Mouse (Mus musculus): Measurements from ENCODE around the gene Efhc2.

The Efhc2 gene

DNA sequence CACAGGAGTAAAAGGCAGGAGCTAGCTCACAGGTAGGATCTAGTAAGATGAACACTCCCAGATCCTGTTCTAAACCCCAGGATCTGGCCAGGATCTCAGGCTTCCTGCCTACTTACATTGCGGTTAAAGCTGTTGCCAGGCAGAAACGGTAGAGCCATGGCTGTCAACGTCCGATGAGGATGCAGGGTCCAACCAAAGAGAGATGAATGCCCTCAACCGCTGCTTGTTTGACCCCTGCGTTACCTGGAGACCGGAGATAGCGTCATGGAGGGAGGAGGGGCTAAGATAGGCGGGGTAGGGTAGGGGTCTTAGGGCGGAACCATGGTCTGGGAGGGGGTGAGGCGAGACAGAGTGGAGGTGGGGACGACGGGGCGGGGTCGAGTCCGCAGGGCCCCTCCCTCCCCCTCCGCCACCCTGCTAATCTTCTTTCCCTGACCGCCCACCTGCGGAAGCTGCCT lies at the start of gene Efhc2:
Gene Efhc2, minus strand, starts transcription at position 243 of the 458 bp plus-strand sequence.
- peak; percentile 0 for DNase-seq

DNA sequence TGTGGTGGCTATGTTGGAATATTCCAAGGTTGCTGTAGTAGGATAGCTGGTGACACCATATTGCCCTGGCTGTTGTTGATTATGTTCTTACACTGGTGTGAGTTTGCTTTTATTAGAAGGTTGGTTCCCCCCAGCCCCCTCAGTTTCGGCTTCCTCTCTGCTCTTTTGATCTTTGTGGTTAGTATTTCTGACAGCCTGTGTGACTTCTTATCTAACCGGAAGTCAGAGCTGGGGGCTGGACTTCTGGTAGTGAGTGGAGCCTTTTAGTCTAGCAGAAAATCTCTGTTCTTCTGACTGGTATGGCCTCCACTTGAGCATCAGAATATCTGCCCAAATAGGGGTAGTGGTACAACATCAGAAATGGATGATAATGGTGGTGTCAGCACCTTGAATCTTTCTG lies 45.9 kb upstream of the Efhc2 start:
- no peak for DNase-seq

- no peak for DNase-seq
Observed at GRCm38 (mm10) chrX:17300349-17300880, 18.8 kb downstream of the Efhc2 start.

DNA sequence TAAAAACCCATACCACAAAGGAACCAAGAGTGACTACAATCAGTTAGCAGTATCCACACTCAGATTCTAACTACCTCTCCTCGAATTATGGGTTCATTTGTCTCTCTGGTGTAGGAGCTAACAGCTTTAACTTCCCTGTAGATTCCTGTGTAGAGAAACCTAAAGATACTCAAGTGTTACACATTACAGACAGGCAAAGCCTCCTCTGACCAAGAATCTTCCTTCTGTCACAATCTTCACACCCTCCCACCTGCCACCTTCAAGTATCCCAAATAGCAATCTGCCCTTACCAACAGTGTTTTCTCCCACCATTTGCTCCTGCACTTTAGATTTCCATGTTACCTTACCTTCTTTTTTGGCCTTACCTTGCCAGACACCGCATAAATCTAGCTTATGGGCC lies 35.3 kb downstream of the Efhc2 start:
- DNase-seq, result no peak

- DNase-seq, result no peak
Observed at GRCm38 (mm10) chrX:17225141-17225540, 94.0 kb downstream of the Efhc2 start.

- DNase-seq, result no peak
Observed at GRCm38 (mm10) chrX:17217451-17217850, 101.7 kb downstream of the Efhc2 start.

GRCm38 (mm10) chrX:17213515-17213914 lies 105.7 kb downstream of the Efhc2 start:
- DNase-seq, result no peak

GRCm38 (mm10) chrX:17175748-17176147 lies 143.4 kb downstream of the Efhc2 start:
- DNase-seq, result no peak

- DNase-seq, result peak; percentile 1
Observed at GRCm38 (mm10) chrX:17165638-17166037, 153.5 kb downstream of the Efhc2 start.
